Mouse (Mus musculus): ENCODE measurements at regions not wholly inside any gene's neighbourhood (a gene's known extent, or its start where the extent isn't known, plus 50 kb on each side); places are given as distances from the start of the nearest gene placed in this dataset.

DNA sequence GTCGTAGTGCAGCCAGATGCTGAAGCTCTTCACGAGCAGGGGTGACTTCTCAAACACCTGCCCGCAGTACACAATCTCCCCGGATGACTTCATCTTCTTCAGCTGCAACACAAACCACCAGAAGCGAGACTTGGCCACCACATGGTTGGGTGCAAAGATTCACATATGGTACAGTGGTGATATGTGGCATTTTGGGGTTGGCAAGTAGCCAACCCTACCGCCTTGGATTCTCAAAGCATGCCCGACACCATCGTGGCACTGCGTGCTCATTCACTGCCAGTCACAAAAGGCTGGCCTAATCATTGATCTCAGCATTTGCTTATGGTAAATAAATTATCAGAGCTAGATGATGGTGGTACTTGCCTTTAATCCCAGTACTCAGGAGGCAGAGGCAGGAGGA lies 173.4 kb downstream of the Zfp36l1 start:
- peaks cover under 1 to 4% of the 10 kb centered on the region in 2 experiments; a peak in 3 of 4 replicates for H3K27me3 ChIP-seq (ENCODE audit: control insufficient read depth in 1 of 2, insufficient read depth in 2 of 2, low read length in 2 of 2)
- H3K9ac ChIP-seq (ENCODE audit: control insufficient read depth, low read depth, low read length, poor library complexity, severe bottlenecking), result no peak overlapping the region
- no peaks in the 10 kb centered on the region for H3K36me3 ChIP-seq (ENCODE audit: control insufficient read depth in 1 of 2, insufficient read depth in 2 of 2, low read length in 2 of 2)
- no peaks in the 10 kb centered on the region for H3K79me2 ChIP-seq (ENCODE audit: control insufficient read depth, insufficient read depth, low read length, poor library complexity)
- H3K27ac ChIP-seq (ENCODE audit: control insufficient read depth, low read depth, low read length), result no peak overlapping the region
- DNase-seq (ENCODE audit: low read depth, low spot score), result no peak
- TF ChIP-seq EP300 (IDR thresholded peaks at IDR 0.05; ENCODE audit: low read depth in 1 of 2, low read length in 2 of 2), result no peak
- H3K9me3 ChIP-seq (replicated peaks; ENCODE audit: insufficient read depth, low read length), result no peaks in the 10 kb centered on the region
- H3K4me1 ChIP-seq (ENCODE audit: control insufficient read depth in 1 of 2, insufficient read depth in 2 of 2, low read length in 2 of 2), result no peaks in the 10 kb centered on the region
- H3K4me3 ChIP-seq (ENCODE audit: control insufficient read depth in 1 of 2, insufficient read depth in 1 of 2, low read depth in 2 of 2, low read length in 2 of 2), result no peak overlapping the region

DNA sequence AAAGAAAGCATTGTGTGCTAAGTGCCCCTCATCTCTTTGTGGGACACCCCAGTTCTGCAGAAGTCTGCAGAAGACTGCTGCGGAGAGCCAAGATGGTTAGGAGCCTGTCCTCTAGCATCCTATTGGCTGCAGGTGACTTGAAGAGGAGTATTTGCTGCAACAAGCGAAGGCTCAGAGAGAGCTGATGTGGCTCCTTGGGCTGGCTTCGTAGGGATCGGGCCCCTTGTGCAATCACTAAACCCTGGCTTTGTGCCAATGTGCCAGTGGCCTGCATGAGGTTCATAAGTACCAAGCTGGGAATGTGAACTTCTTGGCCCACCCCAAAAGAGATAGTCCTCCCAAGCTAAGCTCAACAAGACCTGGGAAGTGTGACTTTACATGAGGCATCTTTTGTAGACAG lies 174.9 kb downstream of the Zfp36l1 start:
- no peaks in the 10 kb centered on the region for H3K9me3 ChIP-seq (replicated peaks; ENCODE audit: insufficient read depth, low read length)
- no peak overlapping the region for H3K9ac ChIP-seq (ENCODE audit: control insufficient read depth, low read depth, low read length, poor library complexity, severe bottlenecking)
- no peak overlapping the region for H3K27ac ChIP-seq (ENCODE audit: control insufficient read depth, low read depth, low read length)
- peaks cover 1 to 6% of the 10 kb centered on the region in 2 experiments for H3K27me3 ChIP-seq (ENCODE audit: control insufficient read depth in 1 of 2, insufficient read depth in 2 of 2, low read length in 2 of 2)
- no peak for TF ChIP-seq E2F4 (IDR thresholded peaks at IDR 0.05; ENCODE audit: borderline replicate concordance, low read depth, low read length)
- H3K79me2 ChIP-seq (ENCODE audit: control insufficient read depth, insufficient read depth, low read length, poor library complexity), result no peaks in the 10 kb centered on the region
- no peak for DNase-seq (ENCODE audit: low read depth, low spot score)
- no peaks in the 10 kb centered on the region for H3K36me3 ChIP-seq (ENCODE audit: control insufficient read depth in 1 of 2, insufficient read depth in 2 of 2, low read length in 2 of 2)
- no peaks in the 10 kb centered on the region for H3K4me1 ChIP-seq (ENCODE audit: control insufficient read depth in 1 of 2, insufficient read depth in 2 of 2, low read length in 2 of 2)
- H3K4me3 ChIP-seq (ENCODE audit: control insufficient read depth in 1 of 2, insufficient read depth in 1 of 2, low read depth in 2 of 2, low read length in 2 of 2), result no peak overlapping the region

DNA sequence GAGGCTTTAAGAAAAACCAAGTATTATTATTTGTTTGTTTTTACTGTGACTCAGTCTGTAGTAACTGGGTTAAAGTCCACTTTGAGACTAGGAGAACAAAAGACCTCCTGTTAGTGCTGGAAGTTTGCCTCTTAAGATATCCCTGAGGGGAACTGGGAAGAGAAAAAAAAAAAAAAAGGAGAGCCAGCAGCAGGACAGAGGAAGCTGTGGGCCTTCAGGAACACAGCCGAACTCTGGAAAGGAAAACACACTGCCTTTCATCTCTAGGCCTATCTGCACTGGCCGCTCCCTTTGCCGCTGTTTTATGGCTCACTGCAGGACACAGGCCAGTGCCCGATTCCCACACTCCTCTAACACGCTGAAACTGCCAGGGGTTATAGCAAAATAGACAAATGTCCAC lies 176.1 kb downstream of the Zfp36l1 start:
- H3K9me3 ChIP-seq (replicated peaks; ENCODE audit: insufficient read depth, low read length), result no peaks in the 10 kb centered on the region
- H3K36me3 ChIP-seq (ENCODE audit: control insufficient read depth in 1 of 2, insufficient read depth in 2 of 2, low read length in 2 of 2), result no peaks in the 10 kb centered on the region
- no peaks in the 10 kb centered on the region for H3K79me2 ChIP-seq (ENCODE audit: control insufficient read depth, insufficient read depth, low read length, poor library complexity)
- no peak overlapping the region for H3K4me3 ChIP-seq (ENCODE audit: control insufficient read depth in 1 of 2, insufficient read depth in 1 of 2, low read depth in 2 of 2, low read length in 2 of 2)
- H3K27me3 ChIP-seq (ENCODE audit: control insufficient read depth in 1 of 2, insufficient read depth in 2 of 2, low read length in 2 of 2), result peaks cover 1 to 6% of the 10 kb centered on the region in 2 experiments
- no peak for DNase-seq (ENCODE audit: low read depth, low spot score)
- no peaks in the 10 kb centered on the region for H3K4me1 ChIP-seq (ENCODE audit: control insufficient read depth in 1 of 2, insufficient read depth in 2 of 2, low read length in 2 of 2)
- TF ChIP-seq CTCF (IDR thresholded peaks at IDR 0.05 in 2 of 3, conservative IDR thresholded peaks at IDR 0.05 in 1 of 3; ENCODE audit: control insufficient read depth in 1 of 3, insufficient read depth in 1 of 3, low read depth in 2 of 3, low read length in 3 of 3, poor library complexity in 1 of 3, severe bottlenecking in 1 of 3) (no peak), MAZ (IDR thresholded peaks at IDR 0.05; ENCODE audit: low read depth, low read length) (no peak)
- no peak overlapping the region for H3K9ac ChIP-seq (ENCODE audit: control insufficient read depth, low read depth, low read length, poor library complexity, severe bottlenecking)
- H3K27ac ChIP-seq (ENCODE audit: control insufficient read depth, low read depth, low read length), result no peak overlapping the region

DNA sequence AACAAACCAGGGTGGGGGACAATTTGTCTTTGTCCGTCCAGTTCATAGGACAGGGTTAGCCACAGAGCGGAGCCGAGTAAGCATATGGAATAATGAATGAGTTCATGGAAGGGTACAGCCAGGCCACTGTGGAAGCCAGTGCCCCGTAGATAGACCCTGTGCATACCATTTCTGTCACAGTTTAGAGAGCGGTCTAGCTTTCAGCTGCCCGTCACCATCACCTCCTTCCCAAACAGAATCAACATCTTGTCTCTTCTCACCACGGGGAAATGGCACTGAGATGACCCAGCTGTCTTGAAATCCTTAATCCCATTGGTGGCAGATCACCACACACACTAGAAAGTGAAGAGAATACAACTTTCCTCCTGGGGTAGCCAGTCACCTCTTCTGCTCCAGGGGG lies 178.7 kb downstream of the Zfp36l1 start:
- Histone ChIP-seq H3K4me1 (ENCODE audit: control insufficient read depth in 1 of 2, insufficient read depth in 2 of 2, low read length in 2 of 2) (no peaks in the 10 kb centered on the region), H3K9ac (ENCODE audit: control insufficient read depth, low read depth, low read length, poor library complexity, severe bottlenecking) (no peak overlapping the region), H3K27me3 (ENCODE audit: control insufficient read depth in 1 of 2, insufficient read depth in 2 of 2, low read length in 2 of 2) (peaks cover 1 to 6% of the 10 kb centered on the region in 2 experiments), H3K9me3 (replicated peaks; ENCODE audit: insufficient read depth, low read length) (no peaks in the 10 kb centered on the region), H3K4me3 (ENCODE audit: control insufficient read depth in 1 of 2, insufficient read depth in 1 of 2, low read depth in 2 of 2, low read length in 2 of 2) (no peak overlapping the region), H3K27ac (ENCODE audit: control insufficient read depth, low read depth, low read length) (no peak overlapping the region), H3K79me2 (ENCODE audit: control insufficient read depth, insufficient read depth, low read length, poor library complexity) (no peaks in the 10 kb centered on the region), H3K36me3 (ENCODE audit: control insufficient read depth in 1 of 2, insufficient read depth in 2 of 2, low read length in 2 of 2) (no peaks in the 10 kb centered on the region)
- DNase-seq (ENCODE audit: low read depth, low spot score), result no peak
- TF ChIP-seq ZKSCAN1 (IDR thresholded peaks at IDR 0.05; ENCODE audit: low read depth, low read length) (no peak), CHD1 (IDR thresholded peaks at IDR 0.05; ENCODE audit: low read depth, low read length) (no peak), SIN3A (IDR thresholded peaks at IDR 0.05; ENCODE audit: low read length) (no peak), RAD21 (IDR thresholded peaks at IDR 0.05; ENCODE audit: low read depth, low read length) (no peak), ELF1 (IDR thresholded peaks at IDR 0.05; ENCODE audit: low read depth, low read length) (no peak)
